Mouse (Mus musculus): ENCODE data around the gene Tnks2. TPM values are rescaled to one million over a fixed set of nuclear protein-coding genes. Genes with fewer than 3 reads are reported as not detected.
A peak's percentile ranks its signal among the peaks of the same experiment; 100 is the strongest.

Tnks2 gene
- polyA plus RNA-seq, 1 experiment from 2014 or later: 80.1 TPM

GRCm38 (mm10) chr19:36834532-36835431 lies 750 bp downstream of the Tnks2 start:
- H3K9me3 ChIP-seq (ENCODE audit: control insufficient read depth, low read length): no peaks in the 10 kb centered on the region
- DNase-seq (ENCODE audit: low spot score): peak; percentile 70
- peaks cover 6% of the 10 kb centered on the region for H3K4me1 ChIP-seq (ENCODE audit: control insufficient read depth, insufficient read depth, low read length)
- H3K9ac ChIP-seq (ENCODE audit: low read length): peak overlapping the region; percentile 97
- ATAC-seq (ENCODE audit: insufficient number of reproducible peaks, low FRiP score, low TSS enrichment, low read depth): peak; percentile 68
- H3K4me2 ChIP-seq (ENCODE audit: low read depth, severe bottlenecking): peak overlapping the region; percentile 74
- H3K27ac ChIP-seq (replicated peaks; ENCODE audit: low read depth, low read length): peak overlapping the region; percentile 96
- H3K27me3 ChIP-seq (ENCODE audit: control insufficient read depth, insufficient read depth, low read length): no peaks in the 10 kb centered on the region
- peaks cover 4% of the 10 kb centered on the region for H3K36me3 ChIP-seq (ENCODE audit: control insufficient read depth, insufficient read depth, low read length)
- under 1% methylated on average over 61 of the region's 62 CpGs for WGBS
- H3K4me3 ChIP-seq (ENCODE audit: low read depth, low read length): peak overlapping the region; percentile 93

GRCm38 (mm10) chr19:36836035-36836434 lies 2.0 kb downstream of the Tnks2 start:
- WGBS: 54% methylated on average over 4 of the region's 4 CpGs

GRCm38 (mm10) chr19:36840301-36840700 lies 6.3 kb downstream of the Tnks2 start:
- Histone ChIP-seq H3K4me3 (ENCODE audit: low read depth, low read length) (no peak overlapping the region), H3K9me3 (ENCODE audit: control insufficient read depth, low read length) (no peaks in the 10 kb centered on the region), H3K27ac (replicated peaks; ENCODE audit: low read depth, low read length) (no peak overlapping the region), H3K36me3 (ENCODE audit: control insufficient read depth, insufficient read depth, low read length) (peaks cover 6% of the 10 kb centered on the region), H3K9ac (ENCODE audit: low read length) (no peak overlapping the region), H3K4me1 (ENCODE audit: control insufficient read depth, insufficient read depth, low read length) (peaks cover 6% of the 10 kb centered on the region), H3K27me3 (ENCODE audit: control insufficient read depth, insufficient read depth, low read length) (no peaks in the 10 kb centered on the region), H3K4me2 (ENCODE audit: low read depth, severe bottlenecking) (no peak overlapping the region)
- DNase-seq (ENCODE audit: low spot score): no peak
- ATAC-seq (ENCODE audit: insufficient number of reproducible peaks, low FRiP score, low TSS enrichment, low read depth): no peak
- 95% methylated on average over 3 of the region's 3 CpGs for WGBS

More at GRCm38 (mm10) chr19:36836035-36836434, 2.0 kb downstream of the Tnks2 start:
- DNase-seq (ENCODE audit: low spot score) (no peak), ATAC-seq (ENCODE audit: insufficient number of reproducible peaks, low FRiP score, low TSS enrichment, low read depth) (no peak)
- H3K4me2 ChIP-seq (ENCODE audit: low read depth, severe bottlenecking): peak overlapping the region; percentile 45; the same call in 1 of the 2 replicates
- H3K4me1 ChIP-seq (ENCODE audit: control insufficient read depth, insufficient read depth, low read length): peaks cover 6% of the 10 kb centered on the region
- no peak overlapping the region for H3K9ac ChIP-seq (ENCODE audit: low read length)
- H3K9me3 ChIP-seq (ENCODE audit: control insufficient read depth, low read length): no peaks in the 10 kb centered on the region
- H3K36me3 ChIP-seq (ENCODE audit: control insufficient read depth, insufficient read depth, low read length): peaks cover 4% of the 10 kb centered on the region
- H3K27ac ChIP-seq (replicated peaks; ENCODE audit: low read depth, low read length): no peak overlapping the region
- H3K4me3 ChIP-seq (ENCODE audit: low read depth, low read length): peak overlapping the region; percentile 93
- H3K27me3 ChIP-seq (ENCODE audit: control insufficient read depth, insufficient read depth, low read length): no peaks in the 10 kb centered on the region

- no peak overlapping the region for H3K9ac ChIP-seq (ENCODE audit: low read length)
- no peak overlapping the region for H3K4me2 ChIP-seq (ENCODE audit: low read depth, severe bottlenecking)
- DNase-seq (ENCODE audit: low spot score) (no peak), ATAC-seq (ENCODE audit: insufficient number of reproducible peaks, low FRiP score, low TSS enrichment, low read depth) (no peak)
- H3K27ac ChIP-seq (replicated peaks; ENCODE audit: low read depth, low read length): no peak overlapping the region
- 97% methylated on average over 11 of the region's 11 CpGs for WGBS
- H3K4me3 ChIP-seq (ENCODE audit: low read depth, low read length): no peak overlapping the region
- no peaks in the 10 kb centered on the region for H3K4me1 ChIP-seq (ENCODE audit: control insufficient read depth, insufficient read depth, low read length)
- H3K27me3 ChIP-seq (ENCODE audit: control insufficient read depth, insufficient read depth, low read length): no peaks in the 10 kb centered on the region
- H3K36me3 ChIP-seq (ENCODE audit: control insufficient read depth, insufficient read depth, low read length): peaks cover 12% of the 10 kb centered on the region; the same call in 1 of the 2 replicates
- no peaks in the 10 kb centered on the region for H3K9me3 ChIP-seq (ENCODE audit: control insufficient read depth, low read length)
Observed at GRCm38 (mm10) chr19:36843866-36844265, 9.8 kb downstream of the Tnks2 start.

GRCm38 (mm10) chr19:36845924-36846323 lies 11.9 kb downstream of the Tnks2 start:
- no peak overlapping the region for H3K4me2 ChIP-seq (ENCODE audit: low read depth, severe bottlenecking)
- H3K9ac ChIP-seq (ENCODE audit: low read length): no peak overlapping the region
- H3K27ac ChIP-seq (replicated peaks; ENCODE audit: low read depth, low read length): no peak overlapping the region
- DNase-seq (ENCODE audit: low spot score) (no peak), ATAC-seq (ENCODE audit: insufficient number of reproducible peaks, low FRiP score, low TSS enrichment, low read depth) (no peak)
- no peaks in the 10 kb centered on the region for H3K4me1 ChIP-seq (ENCODE audit: control insufficient read depth, insufficient read depth, low read length)
- no peaks in the 10 kb centered on the region for H3K27me3 ChIP-seq (ENCODE audit: control insufficient read depth, insufficient read depth, low read length)
- H3K36me3 ChIP-seq (ENCODE audit: control insufficient read depth, insufficient read depth, low read length): peaks cover 20% of the 10 kb centered on the region
- no peaks in the 10 kb centered on the region for H3K9me3 ChIP-seq (ENCODE audit: control insufficient read depth, low read length)
- no peak overlapping the region for H3K4me3 ChIP-seq (ENCODE audit: low read depth, low read length)
- 90% methylated on average over 5 of the region's 5 CpGs for WGBS

- Histone ChIP-seq H3K27ac (replicated peaks; ENCODE audit: low read depth, low read length) (no peak overlapping the region), H3K9me3 (ENCODE audit: control insufficient read depth, low read length) (no peaks in the 10 kb centered on the region), H3K9ac (ENCODE audit: low read length) (no peak overlapping the region), H3K4me1 (ENCODE audit: control insufficient read depth, insufficient read depth, low read length) (no peaks in the 10 kb centered on the region), H3K36me3 (ENCODE audit: control insufficient read depth, insufficient read depth, low read length) (peaks cover 23% of the 10 kb centered on the region), H3K27me3 (ENCODE audit: control insufficient read depth, insufficient read depth, low read length) (no peaks in the 10 kb centered on the region), H3K4me2 (ENCODE audit: low read depth, severe bottlenecking) (no peak overlapping the region), H3K4me3 (ENCODE audit: low read depth, low read length) (no peak overlapping the region)
- ATAC-seq (ENCODE audit: insufficient number of reproducible peaks, low FRiP score, low TSS enrichment, low read depth) (no peak), DNase-seq (ENCODE audit: low spot score) (no peak)
- 93% methylated on average over 2 of the region's 2 CpGs for WGBS
Observed at GRCm38 (mm10) chr19:36853831-36854230, 19.8 kb downstream of the Tnks2 start.

GRCm38 (mm10) chr19:36857851-36858250 lies 23.8 kb downstream of the Tnks2 start:
- Histone ChIP-seq H3K9me3 (ENCODE audit: control insufficient read depth, low read length) (no peaks in the 10 kb centered on the region), H3K4me1 (ENCODE audit: control insufficient read depth, insufficient read depth, low read length) (no peaks in the 10 kb centered on the region), H3K4me2 (ENCODE audit: low read depth, severe bottlenecking) (no peak overlapping the region), H3K27me3 (ENCODE audit: control insufficient read depth, insufficient read depth, low read length) (no peaks in the 10 kb centered on the region), H3K9ac (ENCODE audit: low read length) (no peak overlapping the region), H3K36me3 (ENCODE audit: control insufficient read depth, insufficient read depth, low read length) (peaks cover 20% of the 10 kb centered on the region; the same call in 1 of the 2 replicates), H3K4me3 (ENCODE audit: low read depth, low read length) (no peak overlapping the region), H3K27ac (replicated peaks; ENCODE audit: low read depth, low read length) (no peak overlapping the region)
- ATAC-seq (ENCODE audit: insufficient number of reproducible peaks, low FRiP score, low TSS enrichment, low read depth) (no peak), DNase-seq (ENCODE audit: low spot score) (no peak)
- WGBS: 80% methylated on average over 9 of the region's 9 CpGs

- ATAC-seq (ENCODE audit: insufficient number of reproducible peaks, low FRiP score, low TSS enrichment, low read depth): no peak
- Histone ChIP-seq H3K27me3 (ENCODE audit: control insufficient read depth, insufficient read depth, low read length) (no peaks in the 10 kb centered on the region), H3K4me3 (ENCODE audit: low read depth, low read length) (no peak overlapping the region), H3K36me3 (ENCODE audit: control insufficient read depth, insufficient read depth, low read length) (peaks cover 18% of the 10 kb centered on the region; the same call in 1 of the 2 replicates), H3K9ac (ENCODE audit: low read length) (no peak overlapping the region), H3K4me2 (ENCODE audit: low read depth, severe bottlenecking) (no peak overlapping the region), H3K9me3 (ENCODE audit: control insufficient read depth, low read length) (no peaks in the 10 kb centered on the region), H3K27ac (replicated peaks; ENCODE audit: low read depth, low read length) (no peak overlapping the region), H3K4me1 (ENCODE audit: control insufficient read depth, insufficient read depth, low read length) (no peaks in the 10 kb centered on the region)
- WGBS: 94% methylated on average over 5 of the region's 5 CpGs
- DNase-seq (ENCODE audit: low spot score): no peak
Observed at GRCm38 (mm10) chr19:36860393-36860792, 26.4 kb downstream of the Tnks2 start.

Data from limb, embryonic 11.5 days (tissue).